Mouse (Mus musculus) ES-E14 (cell line): ENCODE data around the gene Mrpl3. TPM values are rescaled to one million over a fixed set of nuclear protein-coding genes. Genes with fewer than 3 reads are reported as not detected.
"Not testable (repeated sequence)": the region's sequence is repeated elsewhere in the genome, so short reads cannot be mapped to it uniquely, and the experiment has no call there.

Experiments
- DNase-seq: peaks from one replicate; pipeline ENCODE4 v3.0.0-alpha.2; 2013; ENCODE audit warnings: low read depth, low spot score
- H3K27ac ChIP-seq: 2 replicates; pipeline ENCODE4 v1.5.1; 2012; ENCODE audit warnings: low read depth, mild to moderate bottlenecking, low read length, moderate library complexity, mixed read lengths; ENCODE audit not compliant: poor library complexity, insufficient read depth, severe bottlenecking
- H3K36me3 ChIP-seq: 2 replicates; pipeline ENCODE4 v1.6.1; 2012; ENCODE audit warnings: mild to moderate bottlenecking, low read length, moderate library complexity, mixed read lengths; ENCODE audit not compliant: control insufficient read depth, poor library complexity, insufficient read depth, severe bottlenecking
- H3K4me1 ChIP-seq, 2 experiments: fragments of 150-350 bp in 1 of 2; sonication (generic) in 1 of 2; 2 replicates each; pipeline ENCODE4 v1.6.1; 2012; ENCODE audit warnings: low read length in 2 of 2, mild to moderate bottlenecking in 1 of 2, mixed read lengths in 1 of 2; ENCODE audit not compliant: control insufficient read depth in 2 of 2, insufficient read depth in 2 of 2, poor library complexity in 1 of 2
- H3K4me3 ChIP-seq, 2 experiments: fragments of 150-350 bp in 1 of 2; sonication (generic) in 1 of 2; 2 replicates each; pipeline ENCODE4 v1.5.1; 2012; ENCODE audit warnings: low read length in 2 of 2, low read depth in 1 of 2, mild to moderate bottlenecking in 1 of 2, mixed read lengths in 1 of 2; ENCODE audit not compliant: insufficient read depth in 1 of 2, poor library complexity in 1 of 2, severe bottlenecking in 1 of 2
- H3K9ac ChIP-seq: 2 replicates; pipeline ENCODE4 v1.6.1; 2012; ENCODE audit warnings: low read depth, mild to moderate bottlenecking, low read length, mixed read lengths; ENCODE audit not compliant: poor library complexity, insufficient read depth, severe bottlenecking
- H3K9me3 ChIP-seq: fragments of 150-350 bp; sonication (generic); 2 replicates; pipeline ENCODE4 v1.6.1; 2012; ENCODE audit warnings: low read depth, mild to moderate bottlenecking, low read length; ENCODE audit not compliant: control insufficient read depth, insufficient read depth
- CHD2 ChIP-seq: IDR thresholded peaks from 2 replicates; pipeline ENCODE4 v1.6.1; 2014; ENCODE audit warnings: mild to moderate bottlenecking, low read depth, low read length, inconsistent platforms
- HCFC1 ChIP-seq: IDR thresholded peaks from 2 replicates; pipeline ENCODE4 v1.6.1; 2012; ENCODE audit warnings: low read length, inconsistent platforms, borderline replicate concordance; ENCODE audit not compliant: insufficient read depth
- MAFK ChIP-seq: IDR thresholded peaks from 2 replicates; pipeline ENCODE4 v1.6.1; 2014; ENCODE audit warnings: mild to moderate bottlenecking, low read depth, low read length, inconsistent platforms; ENCODE audit not compliant: insufficient read depth
- ZC3H11A ChIP-seq: IDR thresholded peaks from 2 replicates; pipeline ENCODE4 v1.6.1; 2012; ENCODE audit warnings: low read depth, mild to moderate bottlenecking, inconsistent platforms, low read length, borderline replicate concordance
- ZNF384 ChIP-seq: IDR thresholded peaks from 2 replicates; pipeline ENCODE4 v1.6.1; 2012; ENCODE audit warnings: low read depth, low read length, inconsistent platforms
- in situ Hi-C, 2 experiments: fragments of 600-800 bp; cut with MboI; formaldehyde crosslinking; loops; one replicate each; pipeline ENCODE4 v1.15.1; 2025; ENCODE audit warnings: low sequenced_read_pairs in 2 of 2, inconsistent platforms in 1 of 2; ENCODE audit not compliant: unreplicated experiment in 2 of 2
- total RNA-seq: library from RNA; depleted of rRNA; stranded (reverse); fragments of 300-350 nt; gene quantifications from 2 replicates; pipeline ENCODE4 v1.2.3, GENCODE M21; 2012; rRNA removed

Gene Mrpl3
- total RNA-seq, 1 experiment = 77.1 TPM

DNA sequence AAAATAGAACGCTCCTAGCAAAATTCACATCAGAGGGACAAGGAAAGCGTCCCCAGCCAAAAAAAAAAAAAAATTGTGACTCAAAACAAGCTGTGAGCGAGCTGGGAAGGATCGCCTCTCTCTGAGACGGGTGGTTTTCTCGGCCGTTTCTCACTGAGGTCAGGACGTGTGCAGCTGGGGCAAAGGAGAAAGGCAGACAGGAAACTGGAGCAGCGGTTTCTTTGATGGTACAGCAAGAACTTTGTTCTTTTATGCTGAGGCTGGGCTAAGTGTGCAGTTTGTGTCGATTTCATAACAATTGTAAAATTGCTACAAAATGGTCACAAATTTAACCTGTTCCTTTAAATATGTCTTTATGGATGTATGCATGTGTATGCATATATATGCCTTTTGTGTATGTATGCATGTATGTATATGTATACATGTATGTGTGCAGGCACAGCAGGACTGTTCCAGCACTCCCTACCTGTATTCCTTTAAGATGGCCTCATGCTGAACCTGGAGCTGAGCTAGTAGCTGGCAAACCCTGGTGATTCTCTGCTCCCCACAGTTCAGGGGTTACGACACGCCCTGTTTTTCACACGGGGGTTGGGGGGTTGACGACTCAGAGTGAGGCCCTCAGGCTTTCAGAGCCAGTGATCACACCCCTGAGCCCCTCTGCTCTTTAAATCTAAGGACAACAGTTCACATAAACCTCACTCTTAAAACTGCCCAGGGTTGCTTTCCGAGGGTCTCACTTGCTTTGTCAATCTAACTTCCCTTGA, 48.0 kb downstream of the Mrpl3 start:
- Histone ChIP-seq H3K36me3 (no peaks in the 10 kb centered on the region), H3K27ac (no peak overlapping the region), H3K9me3 (no peaks in the 10 kb centered on the region), H3K9ac (no peak overlapping the region), H3K4me1 (no peaks in the 10 kb centered on the region), H3K4me3 (no peak overlapping the region)
- DNase-seq = no peak
- no peak for TF ChIP-seq ZC3H11A
- TF ChIP-seq MAFK = no peak
- TF ChIP-seq HCFC1 = no peak
- TF ChIP-seq CHD2 = no peak
- TF ChIP-seq ZNF384 = no peak
- in situ Hi-C loops = no loop called here

DNA sequence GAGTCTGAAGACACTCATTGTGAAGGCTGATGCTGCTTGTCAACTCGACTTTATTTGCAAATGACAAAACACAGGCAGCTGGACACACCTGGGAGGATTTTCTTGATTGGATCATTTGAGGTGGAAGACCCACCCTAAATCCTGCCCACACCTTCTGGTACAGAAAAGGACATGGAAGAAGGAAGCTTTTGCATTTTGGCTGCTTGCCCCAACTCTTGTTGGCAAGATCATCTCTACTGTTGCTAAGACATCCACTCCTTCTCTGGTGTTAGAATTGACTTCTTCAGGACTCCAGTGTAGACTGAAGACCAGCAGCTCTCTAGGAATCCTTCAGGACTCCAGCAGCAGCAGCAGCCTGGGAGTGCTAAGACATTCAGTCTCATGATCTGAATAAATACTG, 48.9 kb downstream of the Mrpl3 start:
- TF ChIP-seq MAFK (no peak), ZC3H11A (no peak), HCFC1 (no peak), ZNF384 (no peak), CHD2 (no peak)
- no peaks in the 10 kb centered on the region for H3K36me3 ChIP-seq
- no peak overlapping the region for H3K4me3 ChIP-seq
- no peak overlapping the region for H3K9ac ChIP-seq
- in situ Hi-C loops = no loop called here
- no peaks in the 10 kb centered on the region for H3K4me1 ChIP-seq
- no peak overlapping the region for H3K27ac ChIP-seq
- no peak for DNase-seq
- no peaks in the 10 kb centered on the region for H3K9me3 ChIP-seq

DNA sequence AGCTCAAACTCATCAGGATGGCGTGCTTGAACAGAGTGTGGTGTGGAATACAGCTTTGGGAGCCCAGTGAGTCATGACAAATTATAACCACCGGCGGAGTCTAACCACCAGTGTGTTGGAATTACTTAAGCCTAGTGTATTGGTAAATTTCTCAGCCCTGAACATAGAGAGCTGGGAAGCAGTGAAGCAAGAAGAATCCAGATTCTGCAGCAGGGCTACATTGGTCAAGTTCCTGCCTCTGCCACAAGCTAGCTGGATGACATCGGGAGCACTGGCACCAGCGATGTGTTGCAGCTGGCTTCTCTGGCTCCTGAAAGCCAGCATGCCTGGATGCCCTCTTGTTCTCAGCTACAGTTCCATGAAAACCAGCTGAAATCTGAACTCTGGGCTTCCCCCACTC, 50.9 kb downstream of the Mrpl3 start:
- TF ChIP-seq ZC3H11A = no peak
- TF ChIP-seq MAFK = no peak
- TF ChIP-seq HCFC1 = no peak
- TF ChIP-seq ZNF384 = no peak
- no peak for TF ChIP-seq CHD2
- Histone ChIP-seq H3K27ac (no peak overlapping the region), H3K4me1 (no peaks in the 10 kb centered on the region), H3K9me3 (no peaks in the 10 kb centered on the region), H3K9ac (no peak overlapping the region), H3K4me3 (no peak overlapping the region), H3K36me3 (no peaks in the 10 kb centered on the region)
- in situ Hi-C loops = no loop called here
- DNase-seq = no peak

DNA sequence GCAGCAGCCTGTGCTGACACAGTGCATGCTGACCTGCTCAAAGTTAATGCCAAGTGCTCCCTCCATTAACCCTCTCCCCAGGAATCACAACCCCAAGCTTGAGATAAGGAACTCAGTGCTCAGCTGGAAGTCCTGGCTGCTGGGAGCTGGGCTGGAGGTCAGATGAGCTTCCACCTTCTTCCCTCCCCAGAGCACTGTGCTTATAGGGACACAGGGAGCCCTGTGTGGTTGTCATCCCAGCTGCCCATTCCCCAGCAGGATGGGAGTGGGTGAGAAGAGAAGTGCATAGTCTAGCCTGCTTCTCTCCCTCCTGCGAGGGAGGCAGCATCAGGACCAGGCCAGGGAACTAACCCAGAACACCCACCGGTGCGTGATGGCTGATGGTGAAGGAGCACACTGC, 72.2 kb downstream of the Mrpl3 start:
- H3K4me3 ChIP-seq, H3K27ac ChIP-seq, H3K9ac ChIP-seq, in situ Hi-C loops, H3K36me3 ChIP-seq, H3K9me3 ChIP-seq, DNase-seq, H3K4me1 ChIP-seq: not testable (repeated sequence)

Other genes with a start within 250 kb of the Mrpl3 start
- gene Nudt16, start 78.6 kb downstream of the Mrpl3 start, total RNA-seq = 2.4 and 2.6 TPM in 2 replicates
- not detected in 2 replicates for gene 1700080E11Rik, start 91.9 kb downstream of the Mrpl3 start, total RNA-seq